Mouse (Mus musculus) ES-Bruce4 (cell line): Measurements from ENCODE around the gene Gabarap. TPM values are rescaled to one million over a fixed set of nuclear protein-coding genes. Genes with fewer than 3 reads are reported as not detected.

Experiments
- H3K27ac ChIP-seq: 2 replicates; pipeline ENCODE4 v1.5.1; 2012; ENCODE audit warnings: low read length, inconsistent platforms; ENCODE audit not compliant: insufficient read depth
- H3K27me3 ChIP-seq: 2 replicates; pipeline ENCODE4 v1.6.1; 2012; ENCODE audit warnings: mild to moderate bottlenecking, low read length, inconsistent platforms; ENCODE audit not compliant: control insufficient read depth, poor library complexity, insufficient read depth, severe bottlenecking
- H3K36me3 ChIP-seq: 2 replicates; pipeline ENCODE4 v1.6.1; 2012; ENCODE audit warnings: inconsistent platforms, mild to moderate bottlenecking, low read length, moderate library complexity; ENCODE audit not compliant: control insufficient read depth, poor library complexity, insufficient read depth, severe bottlenecking
- H3K4me1 ChIP-seq: one replicate; pipeline ENCODE4 v1.8.1; 2011; ENCODE audit warnings: low read length; ENCODE audit not compliant: control insufficient read depth, insufficient read depth
- H3K4me3 ChIP-seq: 2 replicates; pipeline ENCODE4 v1.5.1; 2011; ENCODE audit warnings: low read depth, mild to moderate bottlenecking, low read length
- H3K9ac ChIP-seq: 2 replicates; pipeline ENCODE4 v1.6.1; 2012; ENCODE audit warnings: low read depth, mild to moderate bottlenecking, inconsistent platforms; ENCODE audit not compliant: poor library complexity, severe bottlenecking
- H3K9me3 ChIP-seq: replicated peaks from 2 replicates; pipeline ENCODE4 v1.6.1; 2012; ENCODE audit warnings: mild to moderate bottlenecking, low read length, inconsistent platforms; ENCODE audit not compliant: control insufficient read depth, poor library complexity, insufficient read depth, severe bottlenecking
- CTCF ChIP-seq: IDR thresholded peaks from one replicate; pipeline ENCODE4 v1.8.1; 2011; ENCODE audit warnings: low read depth, low read length
- EP300 ChIP-seq: IDR thresholded peaks from 2 replicates; pipeline ENCODE4 v1.6.1; 2011; ENCODE audit warnings: low read depth, low read length; ENCODE audit not compliant: insufficient read depth
- POLR2A ChIP-seq: IDR thresholded peaks from one replicate; pipeline ENCODE4 v1.8.1; 2011; ENCODE audit warnings: low read length; ENCODE audit not compliant: insufficient read depth
- polyA plus RNA-seq: library from polyadenylated mRNA; stranded (reverse); fragments of >200 nt; gene quantifications from 2 replicates; pipeline ENCODE4 v1.2.4, GENCODE M21; 2011; ENCODE audit warnings: low read depth; ENCODE audit not compliant: missing spikeins, insufficient read depth, insufficient read length

The Gabarap gene
- polyA plus RNA-seq, 1 experiment, result 144 TPM

DNA sequence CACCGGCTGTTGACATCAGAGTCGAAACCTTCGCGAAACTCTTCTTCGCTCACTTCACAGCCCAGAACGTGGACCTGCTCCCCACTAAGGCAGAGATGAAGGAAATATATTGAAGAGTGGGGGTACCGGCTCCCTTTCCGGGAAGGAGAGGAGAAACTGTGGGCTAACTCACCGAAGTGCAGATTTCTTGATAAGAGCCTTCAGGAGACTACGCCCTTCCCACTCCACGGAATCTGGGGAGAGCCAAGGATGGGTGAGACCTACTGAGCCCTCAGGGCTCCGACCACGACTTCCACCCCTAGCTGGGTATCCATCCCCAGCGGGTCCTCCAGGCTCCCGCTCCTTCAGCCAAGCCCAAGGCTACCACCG lies 11.1 kb upstream of the Gabarap start:
- TF ChIP-seq POLR2A, result no peak
- H3K4me3 ChIP-seq, result peak overlapping the region; percentile 81
- peaks cover 23% of the 10 kb centered on the region for H3K36me3 ChIP-seq
- peak overlapping the region; percentile 92 for H3K9ac ChIP-seq
- H3K27ac ChIP-seq, result peak overlapping the region; percentile 27; the same call in 1 of the 2 replicates
- H3K4me1 ChIP-seq, result no peaks in the 10 kb centered on the region
- H3K27me3 ChIP-seq, result no peaks in the 10 kb centered on the region
- no peaks in the 10 kb centered on the region for H3K9me3 ChIP-seq

DNA sequence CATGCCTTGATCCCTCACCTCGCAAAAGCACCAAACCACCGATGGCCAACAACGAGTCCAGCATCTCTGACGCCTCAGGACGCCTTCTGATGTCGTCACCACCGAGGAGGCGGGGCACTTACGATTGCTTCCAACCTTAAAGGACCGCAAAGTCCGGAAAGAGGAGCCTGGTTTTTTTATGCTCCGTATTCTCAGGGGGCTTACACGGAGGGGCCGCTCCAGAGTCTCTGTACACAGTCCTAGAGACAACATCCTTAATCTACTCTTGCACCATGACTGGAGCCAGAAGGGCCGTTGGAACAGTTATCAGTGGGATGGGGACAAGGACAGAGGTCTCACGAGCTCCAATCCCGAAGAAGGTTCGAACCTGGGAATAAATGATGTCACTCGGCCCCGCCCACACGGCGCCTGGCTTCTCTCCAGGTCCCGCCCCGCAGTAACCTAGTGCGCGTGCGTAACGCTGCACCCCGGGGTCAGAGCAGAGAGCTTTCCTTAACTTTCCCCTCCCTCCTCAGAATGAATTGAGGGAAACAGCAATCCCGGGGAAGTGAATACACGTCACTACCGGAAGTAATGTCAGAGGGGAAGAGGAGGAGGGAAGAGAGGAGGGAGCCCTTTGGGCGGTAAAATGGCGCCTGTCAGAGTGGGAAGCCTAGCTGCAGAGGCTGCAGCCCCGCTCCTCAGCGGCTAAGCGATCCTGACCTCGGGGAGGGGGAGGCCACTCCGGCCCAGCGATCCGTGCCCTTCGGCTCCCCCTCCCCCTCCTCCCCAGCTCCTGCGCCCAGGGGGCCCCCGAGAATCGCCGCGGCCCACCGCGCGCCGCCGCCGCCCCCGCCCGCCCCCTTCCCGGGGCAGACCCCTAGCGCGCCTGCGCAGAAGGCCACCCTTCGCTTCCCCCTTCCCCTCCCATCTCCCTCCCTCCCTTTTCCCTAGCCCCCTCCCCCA lies 10.5 kb upstream of the Gabarap start:
- Histone ChIP-seq H3K9me3 (no peaks in the 10 kb centered on the region), H3K4me1 (no peaks in the 10 kb centered on the region), H3K9ac (peak overlapping the region; percentile 92), H3K27me3 (no peaks in the 10 kb centered on the region), H3K4me3 (peak overlapping the region; percentile 89), H3K27ac (peak overlapping the region; percentile 78), H3K36me3 (peaks cover 21% of the 10 kb centered on the region)
- peak; percentile 54 for TF ChIP-seq POLR2A
- no peak for TF ChIP-seq EP300

DNA sequence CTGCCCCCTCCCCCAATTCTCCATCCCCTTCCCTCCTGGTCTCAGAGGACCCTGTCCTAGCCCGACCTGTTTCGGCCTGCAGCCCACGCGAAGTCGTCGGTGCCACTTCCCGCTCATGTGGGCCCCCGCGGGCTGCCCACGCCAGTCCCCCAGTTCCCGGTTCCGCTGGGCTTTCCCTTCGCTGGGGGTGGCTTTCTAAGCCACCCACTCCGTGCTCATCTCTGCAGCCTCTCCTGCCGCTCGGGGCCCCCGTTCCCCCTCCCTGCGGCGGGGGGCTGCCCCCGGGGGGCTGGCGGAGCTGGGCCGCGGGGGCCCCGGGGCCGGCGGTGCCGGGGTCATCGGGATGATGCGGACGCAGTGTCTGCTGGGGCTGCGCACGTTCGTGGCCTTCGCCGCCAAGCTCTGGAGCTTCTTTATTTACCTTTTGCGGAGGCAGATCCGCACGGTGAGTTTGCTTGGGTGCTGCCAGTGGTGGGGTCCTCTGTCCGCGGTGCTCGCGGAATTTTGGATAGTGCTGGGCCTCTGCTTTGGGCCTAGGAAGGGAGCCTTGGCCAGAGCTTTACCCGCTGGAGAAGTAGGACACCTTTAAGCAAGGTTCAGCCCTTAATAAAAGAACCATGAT lies 9.7 kb upstream of the Gabarap start, which contains the start of gene Ctdnep1:
Ctdnep1 (plus strand) TSS at position 16 of the 622 bp plus-strand sequence.
- no peaks in the 10 kb centered on the region for H3K27me3 ChIP-seq
- H3K4me3 ChIP-seq, result peak within 1 kb of the TSS; percentile 89
- H3K27ac ChIP-seq, result peak within 1 kb of the TSS; percentile 78
- TF ChIP-seq POLR2A, result no peak
- no peak for TF ChIP-seq EP300
- TF ChIP-seq CTCF, result no peak
- H3K9me3 ChIP-seq, result no peaks in the 10 kb centered on the region
- peaks cover 17% of the 10 kb centered on the region for H3K36me3 ChIP-seq
- no peaks in the 10 kb centered on the region for H3K4me1 ChIP-seq
- H3K9ac ChIP-seq, result peak within 1 kb of the TSS; percentile 92

DNA sequence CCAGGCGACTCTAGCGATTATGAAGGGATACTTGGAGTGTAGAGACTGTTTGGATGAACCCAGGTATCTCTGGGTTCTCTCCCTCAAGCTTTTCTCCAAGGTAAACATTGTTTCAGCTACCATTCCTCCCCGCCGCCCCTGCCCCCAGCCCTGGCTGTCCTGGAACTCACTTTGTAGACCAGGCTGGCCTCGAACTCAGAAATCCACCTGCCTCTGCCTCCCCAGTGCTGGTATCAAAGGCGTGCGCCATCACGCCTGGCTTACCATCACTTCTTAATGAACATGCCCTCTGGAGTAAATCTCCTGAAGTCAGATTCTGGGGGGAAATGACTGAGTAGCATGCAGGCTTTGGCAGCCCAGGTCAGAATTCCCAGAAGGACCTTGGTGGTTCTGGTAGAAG lies 8.7 kb upstream of the Gabarap start, which contains the start of gene Elp5:
Elp5 (minus strand) TSS at position 293 of the 400 bp plus-strand sequence.
- TF ChIP-seq EP300 (no peak), POLR2A (no peak), CTCF (no peak)

DNA sequence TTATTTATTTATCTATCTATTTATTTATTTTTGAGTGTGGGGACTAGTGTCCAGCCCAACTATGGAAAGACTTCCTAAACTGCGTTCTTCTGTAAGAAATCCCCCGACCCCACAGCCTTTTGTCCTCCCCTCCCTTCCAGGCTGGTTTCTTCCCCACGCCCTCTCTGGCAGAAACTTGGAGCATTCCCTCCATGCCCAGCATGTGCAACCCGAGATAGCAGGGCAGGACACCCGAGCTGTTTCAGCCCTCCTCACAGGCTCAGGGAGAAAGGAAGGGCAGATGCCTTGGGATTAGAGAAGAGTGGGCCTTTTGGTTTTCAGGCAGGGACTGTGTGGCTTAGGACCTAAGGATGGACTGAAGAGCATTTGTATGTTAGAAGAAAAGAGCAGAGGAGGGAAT lies 8.1 kb upstream of the Gabarap start:
- H3K9me3 ChIP-seq, result no peaks in the 10 kb centered on the region
- no peak overlapping the region for H3K27ac ChIP-seq
- no peak overlapping the region for H3K4me3 ChIP-seq
- TF ChIP-seq POLR2A, result no peak
- TF ChIP-seq CTCF, result no peak
- no peak for TF ChIP-seq EP300
- no peak overlapping the region for H3K9ac ChIP-seq
- H3K36me3 ChIP-seq, result peaks cover 16% of the 10 kb centered on the region
- H3K4me1 ChIP-seq, result no peaks in the 10 kb centered on the region
- no peaks in the 10 kb centered on the region for H3K27me3 ChIP-seq

More for the DNA sequence above, 8.7 kb upstream of the Gabarap start, which contains the start of gene Elp5:
- H3K9me3 ChIP-seq, result no peaks in the 10 kb centered on the region
- H3K36me3 ChIP-seq, result peaks cover 16% of the 10 kb centered on the region
- 0 out of 2 replicates have a peak within 1 kb of the TSS, but pooled peaks have one; percentile 55 for H3K27ac ChIP-seq
- H3K27me3 ChIP-seq, result no peaks in the 10 kb centered on the region
- peak within 1 kb of the TSS; percentile 89 for H3K4me3 ChIP-seq
- peak within 1 kb of the TSS; percentile 92 for H3K9ac ChIP-seq
- no peaks in the 10 kb centered on the region for H3K4me1 ChIP-seq

DNA sequence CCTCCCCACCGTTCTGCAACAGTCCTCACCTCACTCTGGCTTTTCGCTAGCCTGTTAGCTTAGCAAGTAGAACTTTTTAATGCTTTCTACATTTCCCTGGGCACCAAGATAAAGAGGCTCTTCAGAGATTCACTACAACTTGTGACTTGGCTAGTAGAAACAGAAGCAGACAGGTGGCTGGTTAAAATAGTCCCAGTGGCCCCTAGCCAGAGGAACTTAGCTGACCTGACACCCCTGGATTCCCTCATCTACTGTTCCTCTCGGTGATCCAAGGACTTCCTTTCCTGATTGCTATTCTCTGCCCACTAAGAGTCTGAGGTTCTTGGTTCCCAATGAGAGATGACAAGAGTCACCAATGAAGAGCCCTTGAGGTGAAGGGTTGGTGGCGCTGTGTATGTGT lies 7.6 kb upstream of the Gabarap start:
- Histone ChIP-seq H3K4me1 (no peaks in the 10 kb centered on the region), H3K27ac (no peak overlapping the region), H3K36me3 (peaks cover 19% of the 10 kb centered on the region), H3K9me3 (no peaks in the 10 kb centered on the region), H3K9ac (no peak overlapping the region), H3K27me3 (no peaks in the 10 kb centered on the region), H3K4me3 (no peak overlapping the region)
- TF ChIP-seq CTCF, result no peak
